Mouse (Mus musculus) kidney, postnatal 14 days (tissue): ENCODE data around the gene Etnk2.

Source experiments
- DNase-seq: peaks from one replicate; pipeline ENCODE4 v3.0.0; 2022; ENCODE audit warnings: mixed read lengths

Gene Etnk2

DNA sequence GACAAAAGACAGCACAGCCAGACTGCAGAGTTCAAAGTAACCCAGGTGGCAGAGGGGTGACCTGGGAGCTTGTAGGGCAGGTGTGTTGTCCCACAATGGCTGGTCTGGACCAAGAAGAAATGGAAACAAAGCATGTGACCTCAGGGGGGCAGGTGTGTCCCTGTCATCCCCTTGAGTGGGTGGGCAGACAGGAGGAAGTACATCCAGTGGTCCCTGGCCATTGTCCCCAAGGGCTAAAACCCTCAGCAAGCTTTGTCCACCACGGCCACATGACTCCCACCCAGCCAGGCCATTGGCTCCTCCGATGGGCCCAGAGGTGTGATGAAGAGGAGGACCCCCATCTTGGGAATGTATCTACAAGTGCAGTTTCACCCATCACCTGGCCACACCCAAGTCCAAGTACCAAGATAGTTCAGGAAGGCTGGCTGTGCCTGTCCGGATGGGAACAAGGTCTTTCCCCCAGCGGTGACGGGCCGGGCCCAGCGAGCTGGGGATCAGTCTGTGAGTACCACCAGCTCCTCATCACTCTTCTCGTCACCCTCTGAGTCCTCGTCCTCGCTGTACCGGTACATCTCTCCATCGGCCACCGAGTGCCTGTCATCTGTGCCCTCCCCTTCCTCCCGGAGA lies 19.9 kb downstream of the Etnk2 start:
- DNase-seq: no peak

DNA sequence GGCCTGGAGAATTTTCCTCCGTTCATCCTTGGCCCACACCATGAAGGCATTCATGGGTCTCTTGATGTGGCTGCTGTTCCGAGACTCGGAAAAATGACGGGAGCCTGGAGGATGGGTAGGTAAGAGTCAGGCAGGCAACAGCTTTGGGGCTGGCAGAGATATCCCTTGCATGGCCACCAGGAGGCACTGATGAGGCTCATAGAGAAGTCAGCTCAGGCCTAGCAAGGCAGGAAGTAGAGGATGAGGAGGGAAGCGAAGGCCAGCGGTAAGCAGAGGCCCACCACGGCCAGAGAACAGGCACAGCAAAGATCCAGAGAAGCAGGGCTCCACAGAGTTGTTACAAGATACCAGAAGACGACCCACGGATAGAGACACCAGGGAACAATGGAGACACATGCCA lies 22.1 kb downstream of the Etnk2 start:
- peak; percentile 77 for DNase-seq

DNA sequence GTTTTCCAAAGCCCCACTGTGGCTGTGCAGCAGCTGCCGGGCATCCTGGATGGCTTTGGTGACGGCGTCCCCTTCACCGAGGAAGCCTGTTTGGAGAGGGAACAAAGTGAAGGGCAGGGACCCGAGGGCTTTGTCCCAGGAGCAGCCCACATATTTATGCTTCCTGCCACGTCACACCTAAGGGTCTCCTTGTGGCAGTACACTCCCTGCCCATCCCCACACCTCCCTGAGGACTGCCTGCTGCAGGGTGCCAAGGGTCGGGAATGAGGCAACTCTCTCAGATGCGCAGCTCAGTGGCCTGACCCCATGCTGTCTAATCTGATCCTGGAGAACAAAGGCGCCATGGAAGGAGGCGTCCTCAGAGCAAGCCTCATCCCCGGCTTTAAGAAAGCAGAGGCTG lies 22.8 kb downstream of the Etnk2 start:
- DNase-seq: no peak

DNA sequence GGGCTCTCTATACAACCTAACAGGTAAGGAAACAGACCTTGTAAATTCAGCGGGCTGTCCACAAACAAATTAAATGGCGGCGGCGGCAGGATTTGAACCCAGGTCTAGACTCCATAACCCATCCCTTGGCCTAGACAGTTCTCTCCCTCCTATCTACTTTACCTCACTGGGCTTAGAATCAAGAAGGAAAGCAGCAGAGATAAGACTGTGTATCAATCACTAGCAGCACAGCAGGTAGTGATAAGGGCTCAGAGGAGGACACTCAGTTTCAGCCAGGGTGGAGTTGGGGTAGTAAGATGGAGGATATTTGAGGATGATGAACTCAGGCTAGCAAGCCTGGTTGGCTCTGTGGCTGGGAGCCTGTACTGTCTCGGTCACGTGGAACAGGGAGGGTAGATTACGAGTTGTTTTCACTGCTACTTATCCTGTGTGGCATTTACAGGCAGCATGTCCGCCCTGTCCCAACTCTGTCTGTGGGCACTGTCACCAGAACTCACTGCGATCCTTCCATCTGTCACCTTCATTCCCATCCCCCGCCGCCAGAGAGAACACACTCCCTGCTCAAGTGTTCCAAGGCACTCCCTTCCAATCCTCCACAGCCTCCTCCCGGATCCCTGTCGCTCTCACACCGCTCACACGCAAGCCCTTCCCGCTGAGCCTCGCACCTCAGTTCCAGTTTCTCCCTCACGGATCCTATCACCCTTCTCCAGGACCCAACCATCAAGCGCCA lies 24.3 kb downstream of the Etnk2 start:
- DNase-seq: no peak

- DNase-seq: no peak
Measured at GRCm38 (mm10) chr1:133394702-133395101, 31.3 kb downstream of the Etnk2 start.

DNA sequence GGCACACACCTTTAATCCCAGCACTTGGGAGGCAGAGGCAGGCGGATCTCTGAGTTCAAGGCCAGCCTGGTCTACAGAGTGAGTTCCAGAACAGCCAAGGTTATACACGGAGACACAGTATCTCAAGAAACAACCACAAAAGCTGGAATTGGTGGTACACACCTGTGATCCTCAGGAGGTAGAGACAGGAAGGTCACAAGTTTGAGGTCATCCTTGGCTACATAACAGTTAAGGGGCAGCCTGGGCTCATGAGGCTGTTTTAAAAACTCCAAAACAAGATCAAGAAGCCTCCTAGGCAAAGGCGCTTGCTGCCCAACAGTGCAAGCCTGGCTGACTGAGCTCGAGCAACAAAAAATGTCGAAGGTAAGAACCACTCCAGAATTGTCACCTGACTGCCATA lies 33.3 kb downstream of the Etnk2 start:
- DNase-seq: no peak

- DNase-seq: no peak
Measured at GRCm38 (mm10) chr1:133397094-133397482, 33.7 kb downstream of the Etnk2 start.

DNA sequence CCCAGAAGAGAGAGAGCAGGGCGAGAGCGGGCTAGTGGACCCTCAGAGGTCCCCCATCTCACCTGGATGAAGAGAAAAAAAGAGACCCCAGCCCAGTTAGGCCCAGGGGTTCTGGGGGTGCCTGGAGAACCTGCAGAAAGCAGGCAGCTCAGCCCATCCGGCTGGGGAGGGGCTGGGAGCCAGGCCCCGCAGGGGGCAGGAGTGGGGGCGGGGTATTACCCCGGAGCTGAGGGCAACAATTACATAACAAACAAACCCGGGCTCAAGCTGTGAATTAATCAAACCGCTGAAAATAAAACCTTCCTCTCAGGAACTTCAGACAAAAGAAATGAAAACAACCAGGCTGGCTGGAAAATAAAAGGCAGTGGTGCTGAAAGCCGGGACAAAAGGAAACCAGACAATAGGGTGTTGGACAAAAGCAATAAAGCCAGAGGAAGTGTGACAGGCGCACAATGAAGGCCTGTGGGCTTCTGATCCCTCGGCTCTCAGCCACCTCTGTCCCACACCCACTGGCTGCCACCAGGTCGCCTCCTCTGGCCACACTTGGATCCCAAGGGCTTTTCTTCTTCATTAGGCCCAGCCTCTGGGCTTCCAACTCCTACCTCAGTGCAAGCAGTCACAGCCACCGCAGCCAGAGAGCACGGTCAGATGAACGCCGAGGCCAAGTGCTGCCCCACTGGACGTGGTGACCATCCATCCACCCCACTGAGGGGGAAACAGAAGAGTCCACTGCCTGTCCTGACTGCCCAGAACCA lies 34.3 kb downstream of the Etnk2 start:
- DNase-seq: peak; percentile 63

DNA sequence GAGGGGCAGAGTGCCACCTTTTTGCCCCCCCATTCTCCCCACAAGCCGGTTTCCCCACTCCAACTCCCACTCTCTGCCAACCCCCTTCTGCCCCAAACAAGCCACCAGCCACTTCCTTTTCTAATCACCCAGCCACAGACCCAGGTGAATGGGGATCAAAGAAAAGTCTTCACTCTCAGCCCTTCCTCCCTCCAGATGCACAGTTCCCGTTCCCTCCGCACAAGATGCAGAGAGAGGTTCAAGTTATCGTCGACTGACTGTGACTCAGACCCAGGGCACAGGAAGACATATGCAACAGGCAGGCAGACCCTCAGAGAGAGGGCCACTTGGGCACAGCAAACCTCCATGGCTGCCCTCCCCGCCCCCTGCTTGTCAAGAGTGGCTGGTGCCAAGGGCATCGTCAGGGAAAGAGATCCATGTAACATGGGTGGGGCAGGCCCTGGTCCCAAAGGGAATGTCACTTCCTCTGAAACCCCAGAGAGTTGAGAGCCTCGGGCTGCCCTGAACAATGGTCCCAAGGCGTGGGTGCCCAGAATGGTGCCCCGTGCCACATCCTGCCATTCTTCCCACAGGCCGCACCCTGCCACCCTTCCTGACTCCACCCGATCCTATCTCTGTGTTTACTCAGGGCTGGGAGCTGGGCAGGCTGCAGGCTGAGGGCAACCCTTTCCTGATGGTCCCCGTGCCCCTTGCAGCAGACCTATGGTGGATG lies 36.8 kb downstream of the Etnk2 start:
- DNase-seq: no peak

GRCm38 (mm10) chr1:133404005-133404404 lies 40.6 kb downstream of the Etnk2 start:
- DNase-seq: no peak

DNA sequence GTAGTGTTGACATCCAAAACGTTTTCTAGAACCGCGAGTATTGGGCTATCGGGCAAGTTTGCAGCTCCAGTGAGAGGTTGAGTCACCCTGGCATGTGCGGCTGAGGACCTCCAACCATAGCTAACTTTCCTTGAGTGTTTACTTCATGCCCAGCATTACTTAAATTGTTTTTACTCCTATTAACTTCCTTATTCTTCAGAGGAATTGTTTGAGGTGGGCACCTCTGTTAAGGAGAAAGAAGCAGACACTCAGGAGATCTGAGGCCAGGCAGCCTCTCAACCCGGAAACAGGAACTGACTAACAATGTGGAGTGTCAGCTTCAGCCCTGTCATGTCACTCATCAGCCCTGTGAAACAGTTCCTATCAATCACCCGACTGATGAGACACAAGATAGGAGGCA lies 43.2 kb downstream of the Etnk2 start:
- no peak for DNase-seq

- DNase-seq: no peak
Measured at GRCm38 (mm10) chr1:133407436-133407835, 44.1 kb downstream of the Etnk2 start.

- DNase-seq: no peak
Measured at GRCm38 (mm10) chr1:133408321-133408720, 44.9 kb downstream of the Etnk2 start.

DNA sequence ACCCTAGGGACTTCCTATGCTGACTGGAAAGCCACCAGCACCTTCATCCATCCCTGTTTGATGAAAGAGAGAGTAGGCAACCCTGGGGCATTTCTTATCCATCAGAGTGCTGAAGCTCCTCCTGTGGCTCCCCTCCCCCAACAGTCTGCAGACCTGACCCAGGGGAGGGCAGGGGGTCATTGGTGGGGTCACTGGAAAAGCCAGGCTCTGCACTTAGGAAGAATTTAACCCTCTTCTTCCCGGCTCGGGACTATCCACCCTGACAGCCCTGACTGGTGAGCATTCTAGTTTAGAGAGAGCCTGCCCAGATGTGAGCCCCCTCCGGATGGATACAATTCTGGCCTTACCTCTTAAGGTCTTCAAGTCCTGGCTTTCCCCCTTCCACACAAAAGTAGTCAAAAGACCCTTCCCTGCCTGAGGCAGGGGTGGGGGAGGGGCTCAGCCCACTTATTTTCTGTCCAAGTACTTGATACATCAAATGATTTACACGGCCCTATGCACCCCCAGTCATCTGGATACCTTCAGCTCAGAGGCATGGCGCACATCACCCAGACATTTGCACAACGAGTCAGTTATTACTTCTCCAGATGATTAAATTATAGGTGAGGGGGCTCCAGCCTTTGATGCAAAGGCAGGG lies 45.6 kb downstream of the Etnk2 start:
- no peak for DNase-seq

GRCm38 (mm10) chr1:133409786-133410185 lies 46.4 kb downstream of the Etnk2 start:
- DNase-seq: no peak

GRCm38 (mm10) chr1:133411506-133412147 lies 48.3 kb downstream of the Etnk2 start:
- DNase-seq: no peak

GRCm38 (mm10) chr1:133412941-133413340 lies 49.6 kb downstream of the Etnk2 start:
- DNase-seq: peak; percentile 83

- peak; percentile 75 for DNase-seq
Measured at GRCm38 (mm10) chr1:133415086-133415485, 51.7 kb downstream of the Etnk2 start.

DNA sequence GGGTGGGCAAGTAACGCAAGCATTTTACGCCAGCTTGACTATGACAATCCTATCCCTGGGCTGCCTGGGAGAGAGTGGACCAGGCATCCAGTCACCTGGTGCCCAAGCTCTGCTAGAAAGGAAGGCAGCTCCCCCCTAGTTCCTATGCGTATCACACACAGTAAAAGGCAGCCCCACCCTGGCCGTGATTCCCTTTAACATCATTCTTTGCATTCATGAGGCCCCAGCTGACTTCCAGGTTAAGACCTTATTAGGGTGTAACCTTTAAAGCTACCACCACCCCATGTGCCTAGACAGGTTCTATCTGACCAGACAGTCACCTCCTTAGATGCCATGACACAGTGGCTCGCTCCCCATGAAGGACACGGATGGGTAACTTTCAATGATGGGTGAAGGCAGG lies 52.1 kb downstream of the Etnk2 start:
- DNase-seq: no peak

DNA sequence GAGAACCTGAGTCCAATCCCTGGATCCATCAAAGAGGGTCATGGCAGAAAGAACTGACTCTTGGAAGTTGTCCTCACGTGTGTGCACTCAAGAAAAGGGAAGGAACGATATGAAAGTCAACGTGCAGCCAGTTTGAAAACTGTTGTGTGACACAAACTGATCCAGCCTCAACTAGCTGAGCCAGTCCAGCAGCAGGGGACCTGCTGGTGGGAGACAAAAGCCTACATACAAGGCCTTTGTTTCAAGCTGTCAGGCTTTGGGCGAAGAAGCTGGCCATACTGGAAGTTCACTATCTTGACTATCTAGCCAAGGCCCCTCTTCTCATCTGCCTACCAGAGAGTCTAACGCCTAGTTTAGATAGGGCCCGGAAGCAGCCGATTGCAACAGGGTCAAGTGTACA lies 53.1 kb downstream of the Etnk2 start:
- DNase-seq: no peak

GRCm38 (mm10) chr1:133417113-133417512 lies 53.7 kb downstream of the Etnk2 start:
- DNase-seq: no peak

- DNase-seq: no peak
Measured at GRCm38 (mm10) chr1:133417539-133417938, 54.2 kb downstream of the Etnk2 start.
